Mouse (Mus musculus): ENCODE measurements around the gene Ly6g5b.

DNA sequence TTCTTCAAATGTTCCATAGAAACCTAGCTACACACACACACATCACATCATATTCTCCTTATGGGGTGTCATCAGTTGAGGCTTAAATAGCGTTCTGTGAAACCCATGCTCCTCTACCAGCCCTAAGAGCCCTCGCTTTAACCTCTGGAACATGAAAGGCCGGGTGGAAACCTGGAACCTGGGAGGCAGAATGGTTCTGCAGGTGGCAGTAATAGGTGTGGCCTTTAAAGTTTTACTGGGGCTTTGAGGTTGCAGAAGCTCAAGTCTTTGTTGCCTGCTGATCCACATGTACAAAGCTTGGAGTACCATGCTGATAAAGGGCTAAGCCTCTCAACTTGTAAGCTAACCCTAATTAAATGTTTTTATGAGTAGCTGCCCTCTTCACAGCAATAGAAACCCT, 32.1 kb upstream of the Ly6g5b start:
- TF ChIP-seq CTCF (IDR thresholded peaks at IDR 0.05; ENCODE audit: low read depth, low read length) (no peak), POLR2A (IDR thresholded peaks at IDR 0.05; ENCODE audit: borderline replicate concordance, low read depth, low read length) (no peak)
